In the genomic region with DNA sequence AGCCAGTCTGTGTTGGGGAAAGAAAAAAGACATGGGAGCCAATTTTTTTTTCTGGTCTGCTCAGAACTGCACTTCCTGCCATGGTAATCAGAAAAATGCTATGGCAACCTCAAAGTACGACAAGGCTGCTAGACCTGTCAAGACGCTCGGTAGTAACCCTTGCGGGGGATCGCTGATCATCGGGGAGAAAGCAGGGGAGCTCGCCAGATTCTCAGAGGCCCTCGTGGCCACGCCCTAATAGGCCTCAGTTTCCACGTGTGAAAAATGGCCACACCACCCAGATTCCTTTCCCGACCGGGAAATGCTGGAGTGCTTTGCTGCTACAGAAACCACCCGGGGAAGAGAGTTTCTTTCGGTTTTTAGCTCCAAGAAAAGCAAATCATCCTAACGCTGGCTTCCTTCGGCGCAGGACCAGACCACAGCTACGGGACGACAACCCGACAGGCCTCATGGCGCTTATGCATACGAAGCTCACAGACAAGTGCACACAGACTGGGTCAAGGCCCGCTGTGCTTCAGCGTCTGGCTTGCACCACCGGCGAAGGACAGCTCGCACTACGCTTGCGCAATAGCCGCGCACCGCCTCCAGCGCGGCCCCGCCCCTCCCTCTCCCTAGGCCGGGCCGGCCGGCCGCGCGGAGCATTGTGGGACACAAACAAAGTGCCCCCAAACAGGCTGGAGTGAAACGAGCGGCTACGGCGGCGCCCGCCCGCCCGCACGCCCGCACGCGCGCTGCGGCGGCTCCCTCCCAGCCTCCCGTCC, we compare ENCODE assay signal across 8 mouse cellular contexts. TPM values are rescaled to one million over a fixed set of nuclear protein-coding genes. Genes with fewer than 3 reads are reported as not detected.
A peak's percentile ranks its signal among the peaks of the same experiment; 100 is the strongest.
DNase-seq lines count a peak whose midpoint lies in the region; ATAC-seq and TF ChIP-seq lines count a peak whose summit lies in the region.

No protein-coding gene starts in this region.

- no peaks in the 10 kb centered on the region for H3K27me3 ChIP-seq in embryonic facial prominence, embryonic 15.5 days
- H3K27me3 ChIP-seq in heart, embryonic 10.5 days (ENCODE audit: insufficient read depth, poor library complexity, severe bottlenecking) = no peaks in the 10 kb centered on the region
- no peaks in the 10 kb centered on the region for H3K27me3 ChIP-seq in kidney, embryonic 15.5 days

- peak overlapping the region; percentile 93 for H3K9ac ChIP-seq in embryonic facial prominence, embryonic 15.5 days
- H3K9ac ChIP-seq in kidney, embryonic 15.5 days = peak overlapping the region; percentile 89

- no peaks in the 10 kb centered on the region for H3K36me3 ChIP-seq in embryonic facial prominence, embryonic 15.5 days
- no peaks in the 10 kb centered on the region for H3K36me3 ChIP-seq in heart, embryonic 10.5 days
- H3K36me3 ChIP-seq in kidney, embryonic 15.5 days = no peaks in the 10 kb centered on the region; the same call in 1 of the 2 replicates

- TF ChIP-seq CTCF in bone marrow, adult 2 months (IDR thresholded peaks at IDR 0.05; ENCODE audit: control insufficient read depth, insufficient read depth, low read length) = 0 out of 2 replicates have a peak, but pooled peaks have one; percentile 12

- no peaks in the 10 kb centered on the region; the same call in 1 of the 2 replicates for H3K4me1 ChIP-seq in bone marrow, adult 2 months (ENCODE audit: control insufficient read depth, insufficient read depth, low read length)
- peaks cover 17% of the 10 kb centered on the region for H3K4me1 ChIP-seq in embryonic facial prominence, embryonic 15.5 days
- H3K4me1 ChIP-seq in heart, embryonic 10.5 days = peaks cover 14% of the 10 kb centered on the region
- peaks cover 12% of the 10 kb centered on the region for H3K4me1 ChIP-seq in kidney, embryonic 15.5 days

- ATAC-seq in embryonic facial prominence, embryonic 15.5 days (ENCODE audit: insufficient number of reproducible peaks, low FRiP score, low TSS enrichment, low read depth) = peak; percentile 96
- ATAC-seq in kidney, embryonic 15.5 days (replicated peaks; ENCODE audit: low FRiP score) = peak; percentile 97
- peak; percentile 91 for ATAC-seq in monocyte, adult 5-6 weeks (replicated peaks; ENCODE audit: insufficient number of reproducible peaks, low FRiP score, low TSS enrichment, poor library complexity, severe bottlenecking)

- no peaks in the 10 kb centered on the region for H3K9me3 ChIP-seq in embryonic facial prominence, embryonic 15.5 days (replicated peaks)
- H3K9me3 ChIP-seq in heart, embryonic 10.5 days = no peaks in the 10 kb centered on the region
- H3K9me3 ChIP-seq in kidney, embryonic 15.5 days (replicated peaks) = no peaks in the 10 kb centered on the region

- WGBS in bone marrow, adult 2 months = under 1% methylated on average over 57 of the region's 57 CpGs
- under 1% methylated on average over 55 of the region's 57 CpGs for WGBS in embryonic facial prominence, embryonic 15.5 days
- WGBS in heart, embryonic 10.5 days = under 1% methylated on average over 52 of the region's 57 CpGs
- WGBS in kidney, embryonic 15.5 days = under 1% methylated on average over 45 of the region's 57 CpGs

- peak; percentile 98 for TF ChIP-seq POLR2A in bone marrow, adult 2 months (IDR thresholded peaks at IDR 0.05; ENCODE audit: borderline replicate concordance, control insufficient read depth, low read depth, low read length)

- peak; percentile 94 for DNase-seq in 416B (ENCODE audit: low read depth)
- DNase-seq in heart, embryonic 10.5 days (ENCODE audit: low spot score) = peak; percentile 97
- peak; percentile 97 for DNase-seq in liver
- peak; percentile 96 to 98 for DNase-seq in spleen, postnatal 4 days (ENCODE audit: low spot score in 2 of 2)

- H3K4me2 ChIP-seq in embryonic facial prominence, embryonic 15.5 days (replicated peaks) = peak overlapping the region; percentile 80
- peak overlapping the region; percentile 88 for H3K4me2 ChIP-seq in kidney, embryonic 15.5 days

- H3K4me3 ChIP-seq in bone marrow, adult 2 months (replicated peaks; ENCODE audit: control insufficient read depth, low read depth, low read length) = peak overlapping the region; percentile 86
- H3K4me3 ChIP-seq in embryonic facial prominence, embryonic 15.5 days (replicated peaks) = peak overlapping the region; percentile 91
- H3K4me3 ChIP-seq in heart, embryonic 10.5 days = peak overlapping the region; percentile 98
- H3K4me3 ChIP-seq in kidney, embryonic 15.5 days (replicated peaks) = peak overlapping the region; percentile 86

- H3K27ac ChIP-seq in bone marrow, adult 2 months (ENCODE audit: control insufficient read depth, insufficient read depth, low read depth, low read length, poor library complexity) = peak overlapping the region; percentile 98
- peak overlapping the region; percentile 96 for H3K27ac ChIP-seq in embryonic facial prominence, embryonic 15.5 days (replicated peaks)
- H3K27ac ChIP-seq in heart, embryonic 10.5 days = peak overlapping the region; percentile 100
- peak overlapping the region; percentile 97 for H3K27ac ChIP-seq in kidney, embryonic 15.5 days

RNA-seq across cellular contexts. Expression of a gene that starts 0.5 kb away (rescaled TPM):
- 8.1 and 9.3 TPM in 2 replicates for polyA plus RNA-seq in bone marrow, adult 2 months (2011; ENCODE audit: insufficient read depth, insufficient read length, low replicate concordance, missing spikeins)
- polyA plus RNA-seq in embryonic facial prominence, embryonic 15.5 days (2015; fragmentation: Nextera tagmentation; extraction: Ambion mirVana) = 7.6 and 8.3 TPM in 2 replicates
- polyA plus RNA-seq in heart, embryonic 10.5 days (2016; fragmentation: Nextera tagmentation; extraction: Ambion mirVana) = 4.6 and 6.1 TPM in 2 replicates
- polyA plus RNA-seq in kidney, embryonic 15.5 days (2015; fragmentation: Nextera tagmentation; extraction: Ambion mirVana) = 7.5 and 7.6 TPM in 2 replicates
- 24.0 to 32.1 TPM (median 29.0 TPM) in 3 replicates for total RNA-seq in monocyte, adult 5-6 weeks (2017)

Comparison
In these comparisons a context has a peak if more than half of its experiments do, and no peak if none do; other contexts are left out.
1. Peak in every context shown above with its lines: DNase-seq, ATAC-seq, H3K4me3 ChIP-seq and H3K27ac ChIP-seq.